Mouse (Mus musculus) liver, postnatal 0 days (tissue): ENCODE measurements at regions not wholly inside any gene's neighbourhood (a gene's known extent, or its start where the extent isn't known, plus 50 kb on each side); places are given as distances from the start of the nearest gene placed in this dataset.

ENCODE experiments used
- CTCF ChIP-seq: sonication (generic); IDR thresholded peaks from 2 replicates; pipeline ENCODE4 v1.5.1; 2016; ENCODE audit warnings: antibody characterized with exemption, low read depth
- EP300 ChIP-seq: IDR thresholded peaks from 2 replicates; pipeline ENCODE4 v1.6.1; 2016; ENCODE audit warnings: antibody characterized with exemption, low read depth, mild to moderate bottlenecking

DNA sequence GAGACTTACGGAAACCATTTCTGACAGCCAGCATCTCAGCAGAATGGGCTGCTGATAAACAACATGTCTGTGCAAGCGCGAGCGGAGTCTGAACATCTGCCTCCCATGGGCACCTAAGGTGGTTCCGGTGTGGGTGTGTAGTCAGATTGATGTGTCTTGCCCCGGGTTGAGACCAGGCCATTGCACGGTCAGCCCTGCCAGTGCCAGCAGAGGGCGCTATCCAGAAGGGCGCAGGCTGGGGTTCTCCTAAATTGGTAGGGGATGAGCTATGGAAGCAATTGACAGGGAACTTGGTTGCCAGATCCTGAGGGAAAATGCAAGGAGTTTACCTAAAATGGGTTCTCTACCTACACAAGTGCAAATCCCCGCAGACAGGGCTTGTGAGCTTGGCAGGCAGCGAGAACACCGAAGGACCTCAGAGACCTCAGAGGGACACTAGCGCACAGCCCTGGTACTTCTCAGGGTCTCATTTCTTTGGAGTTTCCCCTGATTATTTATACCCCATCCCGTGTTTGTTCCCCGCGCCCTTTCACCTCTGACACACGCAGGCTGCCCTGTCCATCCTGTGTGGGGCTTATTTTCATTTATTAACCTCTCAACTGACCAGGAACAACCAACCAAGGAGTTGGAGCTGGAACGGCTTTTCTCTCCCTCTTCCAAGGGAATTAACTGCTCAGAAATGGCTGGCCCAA lies 81.0 kb downstream of the Cxcl12 start:
- TF ChIP-seq CTCF, result peak; percentile 73
- TF ChIP-seq EP300, result no peak
